Mouse (Mus musculus) E14TG2a.4 (cell line): ENCODE data around the gene Lpar5.

Experiments
- CTCF ChIP-seq: conservative IDR thresholded peaks from 2 replicates; pipeline ENCODE4 v1.5.1; 2014; ENCODE audit warnings: low read length
- NANOG ChIP-seq: IDR thresholded peaks from 2 replicates; pipeline ENCODE4 v1.6.1; 2014; ENCODE audit warnings: borderline replicate concordance, low read length, mixed read lengths

DNA sequence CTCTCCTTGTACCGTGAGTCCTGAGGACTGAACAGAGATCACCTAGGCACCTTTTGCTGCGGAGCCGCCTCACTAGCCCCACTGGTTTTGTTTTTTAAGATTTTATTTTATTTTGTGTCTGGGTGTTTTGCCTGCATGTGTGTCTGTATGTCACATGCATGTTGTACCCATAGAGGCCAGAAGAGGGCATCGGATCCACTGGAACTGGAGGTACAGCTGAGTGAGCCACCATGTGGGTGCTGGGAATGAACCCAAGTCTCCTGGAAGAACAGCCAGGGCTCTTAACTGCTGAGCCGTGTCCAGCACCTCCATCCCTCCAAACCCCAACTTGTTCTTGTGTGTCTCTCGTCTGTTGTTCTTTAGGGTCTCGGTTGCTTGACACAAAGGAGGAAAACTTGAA is 43.2 kb downstream of the Lpar5 start:
- TF ChIP-seq CTCF (peak; percentile 52), NANOG (no peak)
